In the genomic region with DNA sequence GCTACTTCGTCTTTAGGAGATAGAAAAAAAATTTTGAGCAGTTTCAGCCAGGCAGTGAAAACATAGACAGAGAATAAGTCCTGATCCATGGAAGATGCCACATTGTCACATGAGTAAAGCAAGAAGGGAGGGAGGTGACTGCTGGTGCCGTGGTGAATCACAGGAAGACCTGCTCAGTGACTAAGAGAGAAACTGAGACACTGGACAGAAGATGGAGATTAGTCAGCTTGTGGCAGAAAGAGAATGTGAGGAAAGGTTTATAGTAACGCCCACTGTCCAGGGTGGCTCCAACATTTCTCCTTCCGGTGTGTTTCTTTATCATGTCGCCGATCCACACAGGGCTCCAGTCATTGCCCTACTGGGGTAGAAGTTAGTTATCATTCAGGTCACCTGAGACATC, we compare ENCODE assay signal across 7 mouse cellular contexts.
"Had no signal": no experiment of that assay in that cellular context is flagged by ENCODE, and none has a peak within 500 bp of the region (broad histone marks: within the 10 kb centered on the region; RNA-seq: fewer than 3 reads in every experiment).

No protein-coding gene starts in this region.

- DNase-seq: lung, adult 2 months; lung, postnatal 14 days; lung, postnatal 36 days; right cerebral cortex, postnatal 14 days; thymus, adult 2 months; thymus, postnatal 25 days; thymus, postnatal 4 days had no signal
